Mouse (Mus musculus) 3T3-L1 (cell line): Measurements from ENCODE around the gene Elf2.

ENCODE experiments used
- DNase-seq: peaks from one replicate; pipeline ENCODE4 v3.0.0-alpha.2; 2015; ENCODE audit warnings: low read depth, low spot score

Elf2 gene

GRCm38 (mm10) chr3:51330086-51330485 is 10.4 kb downstream of the Elf2 start:
- DNase-seq = no peak

GRCm38 (mm10) chr3:51328546-51328945 is 11.9 kb downstream of the Elf2 start:
- no peak for DNase-seq

GRCm38 (mm10) chr3:51327817-51328216 is 12.6 kb downstream of the Elf2 start:
- DNase-seq = no peak

- DNase-seq = peak; percentile 54
Measured at GRCm38 (mm10) chr3:51327429-51327797, 13.1 kb downstream of the Elf2 start.

- DNase-seq = peak; percentile 69
Measured at GRCm38 (mm10) chr3:51326664-51327428, 13.6 kb downstream of the Elf2 start.

GRCm38 (mm10) chr3:51325475-51325874 is 15.0 kb downstream of the Elf2 start:
- no peak for DNase-seq

GRCm38 (mm10) chr3:51323006-51323405 is 17.5 kb downstream of the Elf2 start:
- DNase-seq = no peak

GRCm38 (mm10) chr3:51322326-51322725 is 18.1 kb downstream of the Elf2 start:
- DNase-seq = no peak

GRCm38 (mm10) chr3:51321141-51321540 is 19.3 kb downstream of the Elf2 start:
- DNase-seq = no peak

- peak; percentile 22 for DNase-seq
Measured at GRCm38 (mm10) chr3:51318053-51318452, 22.4 kb downstream of the Elf2 start.

- DNase-seq = no peak
Measured at GRCm38 (mm10) chr3:51316876-51317275, 23.6 kb downstream of the Elf2 start.

GRCm38 (mm10) chr3:51311638-51312037 is 28.8 kb downstream of the Elf2 start:
- DNase-seq = no peak

GRCm38 (mm10) chr3:51310098-51310497 is 30.4 kb downstream of the Elf2 start:
- DNase-seq = peak; percentile 43

- DNase-seq = no peak
Measured at GRCm38 (mm10) chr3:51306621-51307020, 33.8 kb downstream of the Elf2 start.

- DNase-seq = no peak
Measured at GRCm38 (mm10) chr3:51305961-51306360, 34.5 kb downstream of the Elf2 start.

GRCm38 (mm10) chr3:51302971-51303476 is 37.4 kb downstream of the Elf2 start:
- DNase-seq = no peak

GRCm38 (mm10) chr3:51301583-51301982 is 38.9 kb downstream of the Elf2 start:
- DNase-seq = no peak

GRCm38 (mm10) chr3:51296790-51297189 is 43.7 kb downstream of the Elf2 start:
- DNase-seq = no peak

- DNase-seq = no peak
Measured at GRCm38 (mm10) chr3:51295225-51295624, 45.2 kb downstream of the Elf2 start.

GRCm38 (mm10) chr3:51294251-51294650 is 46.2 kb downstream of the Elf2 start:
- no peak for DNase-seq

- DNase-seq = peak; percentile 93
Measured at GRCm38 (mm10) chr3:51288880-51289821, 51.3 kb downstream of the Elf2 start.

GRCm38 (mm10) chr3:51284375-51284774 is 56.1 kb downstream of the Elf2 start:
- no peak for DNase-seq
